Mouse (Mus musculus): ENCODE data around the gene Tmem234. TPM values are rescaled to one million over a fixed set of nuclear protein-coding genes. Genes with fewer than 3 reads are reported as not detected.

The Tmem234 gene
- polyA plus RNA-seq, 1 experiment from 2014 or later = 183 TPM

DNA sequence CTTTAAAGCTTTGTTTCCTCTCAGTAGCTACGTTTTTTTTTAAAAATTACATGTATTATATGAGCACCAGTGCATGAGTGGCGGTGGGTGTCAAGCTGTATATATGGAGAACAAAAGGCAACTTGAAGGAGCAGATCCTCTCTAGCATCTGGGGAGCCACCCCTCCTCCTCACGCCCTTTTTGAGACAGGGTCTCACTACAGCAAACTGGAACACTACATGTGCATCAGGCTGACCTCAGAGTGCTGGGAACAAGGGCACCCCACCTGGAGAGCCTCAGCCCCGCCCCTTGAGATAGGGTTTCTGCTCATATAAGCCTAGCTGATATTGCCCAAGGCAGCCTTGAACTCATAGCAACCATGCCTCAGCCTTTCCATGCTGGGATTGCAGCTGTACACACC lies 25.0 kb downstream of the Tmem234 start:
- H3K4me2 ChIP-seq = peak overlapping the region; percentile 80
- no peaks in the 10 kb centered on the region for H3K27me3 ChIP-seq
- H3K36me3 ChIP-seq = peaks cover 39% of the 10 kb centered on the region
- no peaks in the 10 kb centered on the region for H3K9me3 ChIP-seq
- 0 out of 2 replicates have a peak overlapping the region, but pooled peaks have one; percentile 86 for H3K9ac ChIP-seq
- ATAC-seq (ENCODE audit: low FRiP score, low read depth) = no peak
- no peak overlapping the region for H3K4me3 ChIP-seq
- WGBS = 45% methylated on average over 4 of the region's 4 CpGs
- H3K4me1 ChIP-seq (replicated peaks) = peaks cover 46% of the 10 kb centered on the region
- H3K27ac ChIP-seq (replicated peaks) = peak overlapping the region; percentile 97

DNA sequence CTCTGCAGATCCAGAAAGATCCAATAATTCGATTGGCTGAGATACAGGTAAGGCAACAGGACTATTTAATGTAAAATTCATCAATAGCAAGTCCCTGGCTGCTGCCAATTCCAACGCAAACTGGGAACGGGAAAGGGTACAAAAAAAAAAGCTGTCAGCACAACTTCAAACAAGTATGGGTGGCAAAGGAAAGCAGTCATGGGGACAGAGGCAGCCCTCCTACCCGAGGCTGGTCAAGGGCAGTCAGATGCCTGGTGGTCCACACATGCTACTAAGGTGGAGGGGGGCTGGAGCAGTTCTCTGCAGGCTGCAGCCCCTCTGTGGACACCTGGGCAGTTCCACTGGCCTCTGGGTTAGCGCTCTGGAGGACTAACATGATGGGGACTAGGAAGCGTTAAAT lies 25.6 kb downstream of the Tmem234 start:
- Histone ChIP-seq H3K27ac (replicated peaks) (peak overlapping the region; percentile 97), H3K9ac (no peak overlapping the region), H3K4me1 (replicated peaks) (peaks cover 44% of the 10 kb centered on the region), H3K9me3 (no peaks in the 10 kb centered on the region), H3K4me2 (no peak overlapping the region), H3K27me3 (no peaks in the 10 kb centered on the region), H3K36me3 (peaks cover 44% of the 10 kb centered on the region), H3K4me3 (no peak overlapping the region)
- WGBS = 79% methylated on average over 6 of the region's 6 CpGs
- ATAC-seq (ENCODE audit: low FRiP score, low read depth) = no peak

DNA sequence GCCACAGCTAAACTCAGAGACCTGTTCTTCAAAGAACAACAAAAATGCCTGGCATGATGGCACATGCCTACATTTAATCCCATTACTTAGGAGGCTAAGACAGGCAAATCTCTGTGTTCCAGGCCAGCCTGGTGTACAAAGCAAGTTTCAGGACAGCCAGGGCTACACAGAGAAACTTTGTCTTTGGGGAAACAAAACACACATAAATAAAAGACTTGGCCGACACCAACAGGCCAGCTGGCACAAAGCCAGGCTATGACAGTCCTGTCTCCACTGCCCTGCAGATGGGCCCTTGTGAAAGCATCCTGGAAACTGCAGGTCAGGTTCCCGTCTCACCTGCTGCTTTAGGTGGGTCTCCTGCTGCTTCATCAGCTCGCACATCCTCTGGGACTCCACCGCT lies 30.5 kb downstream of the Tmem234 start:
- Histone ChIP-seq H3K4me1 (replicated peaks) (peaks cover 6% of the 10 kb centered on the region; the same call in 1 of the 2 replicates), H3K9ac (no peak overlapping the region), H3K4me3 (no peak overlapping the region), H3K27ac (replicated peaks) (no peak overlapping the region), H3K36me3 (peaks cover 91% of the 10 kb centered on the region), H3K27me3 (no peaks in the 10 kb centered on the region), H3K4me2 (no peak overlapping the region), H3K9me3 (no peaks in the 10 kb centered on the region)
- WGBS = 63% methylated on average over 4 of the region's 4 CpGs
- no peak for ATAC-seq (ENCODE audit: low FRiP score, low read depth)

DNA sequence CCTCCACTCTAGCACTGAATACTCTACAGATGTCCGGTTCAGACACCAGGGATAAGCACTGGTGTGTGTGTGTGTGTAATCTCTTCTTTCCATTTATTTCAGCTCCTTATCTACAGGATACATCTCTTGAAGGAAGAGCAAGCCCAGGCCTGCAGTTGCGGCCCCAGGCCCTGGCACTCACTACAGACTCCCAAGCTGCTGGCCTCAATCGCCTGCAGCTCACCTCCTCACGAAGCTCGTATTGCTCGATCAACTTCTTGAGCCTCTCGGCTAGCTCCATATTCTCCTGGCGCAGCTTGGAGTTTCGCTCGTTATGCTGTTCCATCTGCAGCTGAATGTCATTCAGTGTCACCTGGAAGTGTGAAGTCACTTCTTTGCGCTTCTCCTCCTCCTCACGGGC lies 31.4 kb downstream of the Tmem234 start:
- Histone ChIP-seq H3K9me3 (no peaks in the 10 kb centered on the region), H3K4me2 (no peak overlapping the region), H3K9ac (no peak overlapping the region), H3K36me3 (peaks cover 93% of the 10 kb centered on the region), H3K27me3 (no peaks in the 10 kb centered on the region), H3K27ac (replicated peaks) (no peak overlapping the region), H3K4me3 (no peak overlapping the region), H3K4me1 (replicated peaks) (peaks cover 6% of the 10 kb centered on the region; the same call in 1 of the 2 replicates)
- 95% methylated on average over 12 of the region's 12 CpGs for WGBS
- ATAC-seq (ENCODE audit: low FRiP score, low read depth) = no peak

DNA sequence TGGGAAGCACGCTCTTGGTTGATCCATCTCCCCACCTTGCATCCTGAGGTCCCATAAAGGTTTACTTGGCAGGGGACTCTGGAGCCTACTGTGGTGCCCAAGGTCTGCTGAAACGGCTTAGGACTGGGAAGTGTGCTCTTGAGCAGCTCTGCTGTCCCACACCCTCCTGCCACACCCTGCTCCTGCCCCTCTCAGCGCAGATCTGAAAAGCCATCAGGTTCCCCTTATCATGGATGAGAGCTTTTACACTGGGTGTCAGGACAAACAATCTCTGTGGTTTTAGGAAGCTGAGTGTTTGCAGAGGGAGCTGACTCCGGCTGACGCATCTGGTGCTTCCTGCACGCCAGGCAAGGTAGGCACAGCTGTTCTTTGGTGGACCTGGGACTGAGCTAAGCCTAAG lies 33.4 kb downstream of the Tmem234 start:
- H3K9ac ChIP-seq = no peak overlapping the region
- H3K9me3 ChIP-seq = no peaks in the 10 kb centered on the region
- no peak overlapping the region for H3K27ac ChIP-seq (replicated peaks)
- WGBS = 95% methylated on average over 6 of the region's 6 CpGs
- peaks cover 81% of the 10 kb centered on the region for H3K36me3 ChIP-seq
- H3K4me3 ChIP-seq = no peak overlapping the region
- no peaks in the 10 kb centered on the region for H3K27me3 ChIP-seq
- H3K4me1 ChIP-seq (replicated peaks) = peaks cover 15% of the 10 kb centered on the region
- no peak for ATAC-seq (ENCODE audit: low FRiP score, low read depth)
- H3K4me2 ChIP-seq = no peak overlapping the region

DNA sequence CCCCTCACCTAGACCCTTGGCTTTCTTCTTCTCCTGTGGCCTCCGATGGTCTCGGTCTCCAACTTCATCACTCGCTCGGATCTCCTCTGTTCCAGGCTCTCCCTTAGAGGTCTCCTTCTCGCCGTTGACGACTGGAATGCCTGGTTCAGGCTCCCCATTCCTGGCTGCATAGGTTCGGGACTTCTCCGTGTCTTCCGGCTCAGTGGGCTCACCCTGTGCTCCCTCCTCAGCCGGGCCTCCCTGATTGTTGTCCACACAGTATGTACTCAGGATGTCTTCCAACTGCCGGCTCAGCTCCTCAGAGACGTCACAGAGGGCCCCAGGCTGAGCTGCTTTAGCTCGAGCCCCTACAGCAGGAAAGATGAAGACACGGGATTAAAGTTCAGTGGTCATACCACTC lies 38.8 kb downstream of the Tmem234 start:
- H3K27me3 ChIP-seq = no peaks in the 10 kb centered on the region
- H3K4me3 ChIP-seq = peak overlapping the region; percentile 78
- H3K36me3 ChIP-seq = peaks cover 32% of the 10 kb centered on the region
- 0 out of 2 replicates have a peak overlapping the region, but pooled peaks have one; percentile 59 for H3K9ac ChIP-seq
- H3K9me3 ChIP-seq = no peaks in the 10 kb centered on the region
- H3K27ac ChIP-seq (replicated peaks) = no peak overlapping the region
- WGBS = 81% methylated on average over 15 of the region's 15 CpGs
- H3K4me1 ChIP-seq (replicated peaks) = peaks cover 23% of the 10 kb centered on the region
- H3K4me2 ChIP-seq = peak overlapping the region; percentile 76
- ATAC-seq (ENCODE audit: low FRiP score, low read depth) = no peak

DNA sequence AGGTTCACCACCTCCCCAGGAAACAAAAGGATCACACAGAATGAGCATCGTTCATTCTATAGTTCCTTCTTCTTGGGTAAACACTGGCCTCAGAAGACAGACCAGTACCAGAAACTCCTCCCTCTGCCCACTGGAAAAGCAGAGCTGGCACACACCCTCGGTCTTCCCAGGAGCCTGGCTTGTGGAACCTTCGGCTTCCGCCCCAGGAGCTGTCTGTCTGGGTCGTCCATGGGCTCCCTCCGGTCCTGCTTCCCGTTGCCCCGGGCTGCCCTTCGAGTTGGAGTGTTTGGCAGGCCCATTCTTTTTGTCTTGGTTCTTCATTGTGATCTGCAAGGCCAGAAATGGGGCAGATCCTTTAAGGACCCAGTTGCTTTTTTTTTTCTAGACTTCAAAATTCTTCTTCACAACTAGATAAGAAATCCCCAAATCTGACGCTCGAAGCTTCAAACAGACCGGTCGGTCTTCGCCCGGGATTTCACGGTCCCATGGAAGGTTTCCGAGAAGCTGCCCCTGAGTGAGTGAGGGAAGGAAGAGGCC lies 39.7 kb downstream of the Tmem234 start:
- Histone ChIP-seq H3K9me3 (no peaks in the 10 kb centered on the region), H3K4me1 (replicated peaks) (peaks cover 23% of the 10 kb centered on the region), H3K4me3 (peak overlapping the region; percentile 78), H3K27me3 (no peaks in the 10 kb centered on the region), H3K9ac (peak overlapping the region; percentile 59), H3K36me3 (peaks cover 29% of the 10 kb centered on the region), H3K4me2 (peak overlapping the region; percentile 76), H3K27ac (replicated peaks) (peak overlapping the region; percentile 98)
- WGBS = 4% methylated on average over 17 of the region's 17 CpGs
- no peak for ATAC-seq (ENCODE audit: low FRiP score, low read depth)

DNA sequence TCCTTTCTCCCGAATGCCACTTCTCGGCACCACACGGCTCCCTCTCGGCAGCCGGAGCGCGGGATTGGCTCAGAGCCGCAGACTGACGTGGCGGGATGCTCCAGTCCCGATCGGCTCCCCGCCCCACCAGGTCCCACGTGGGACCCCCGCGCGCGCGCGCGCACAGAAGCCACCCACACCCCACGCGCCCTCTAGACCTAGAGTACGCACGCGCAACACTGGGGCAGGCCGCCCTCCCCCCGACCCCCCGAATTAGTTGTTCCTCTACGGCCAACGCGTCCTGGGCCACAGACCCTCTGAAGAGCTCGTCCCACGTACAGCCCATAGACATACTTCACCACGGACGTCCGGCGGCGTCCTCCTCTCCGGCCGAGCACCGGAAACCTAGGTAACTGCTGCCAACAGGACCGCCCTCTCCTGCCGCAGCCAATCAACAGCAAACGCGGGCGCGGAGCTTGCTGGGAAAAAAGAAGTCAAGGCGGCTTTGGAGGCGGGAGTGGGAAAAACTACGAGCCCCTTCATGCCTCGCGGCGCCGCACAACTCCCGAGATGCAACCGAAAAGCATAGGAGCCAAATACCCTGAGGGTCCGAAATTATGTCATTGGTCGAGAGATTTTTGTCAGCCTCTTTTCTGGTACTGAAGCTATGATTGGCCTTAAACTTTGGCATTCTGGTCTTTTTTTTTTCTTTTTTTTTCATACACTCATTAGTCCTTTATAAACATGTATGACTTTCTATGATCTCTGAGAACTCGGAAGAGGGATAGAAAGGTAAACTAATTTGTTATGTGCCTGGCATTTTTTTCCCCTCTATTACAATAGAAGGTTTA lies 40.4 kb downstream of the Tmem234 start, which contains the start of gene Txlna:
Gene Txlna, minus strand, starts transcription at position 428 of the 830 bp plus-strand sequence.
- Histone ChIP-seq H3K27me3 (no peaks in the 10 kb centered on the region), H3K9me3 (no peaks in the 10 kb centered on the region), H3K27ac (replicated peaks) (peak within 1 kb of the TSS; percentile 98), H3K4me1 (replicated peaks) (peaks cover 23% of the 10 kb centered on the region), H3K9ac (peak within 1 kb of the TSS; percentile 59), H3K36me3 (peaks cover 26% of the 10 kb centered on the region), H3K4me2 (peak within 1 kb of the TSS; percentile 76), H3K4me3 (peak within 1 kb of the TSS; percentile 78)
- peak; percentile 97 for ATAC-seq (ENCODE audit: low FRiP score, low read depth)
- under 1% methylated on average over 59 of the region's 60 CpGs for WGBS

DNA sequence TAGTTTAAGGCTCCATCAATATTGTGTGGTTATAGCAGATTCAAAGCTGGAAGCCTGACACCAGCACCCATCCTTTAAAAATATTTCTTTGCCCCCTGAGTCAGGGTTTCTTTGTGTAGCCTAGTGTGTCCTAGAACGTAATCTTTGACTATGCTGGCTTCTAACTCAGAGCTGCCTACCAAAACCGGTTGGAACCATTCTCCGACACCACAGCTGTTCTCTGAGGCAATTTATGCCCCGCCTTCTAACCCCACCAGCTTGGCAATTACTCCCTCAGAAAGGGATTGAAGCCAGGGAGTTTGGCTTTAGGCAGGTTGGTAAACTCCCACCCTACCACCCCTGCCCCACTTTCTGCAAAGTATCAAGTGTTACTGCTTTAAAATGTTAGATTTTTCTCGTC lies 41.3 kb downstream of the Tmem234 start:
- H3K9me3 ChIP-seq = no peaks in the 10 kb centered on the region
- no peak overlapping the region for H3K4me3 ChIP-seq
- H3K27ac ChIP-seq (replicated peaks) = no peak overlapping the region
- peaks cover 23% of the 10 kb centered on the region for H3K4me1 ChIP-seq (replicated peaks)
- H3K9ac ChIP-seq = no peak overlapping the region
- H3K36me3 ChIP-seq = peaks cover 26% of the 10 kb centered on the region
- H3K4me2 ChIP-seq = peak overlapping the region; percentile 76
- H3K27me3 ChIP-seq = no peaks in the 10 kb centered on the region
- 56% methylated on average over 5 of the region's 5 CpGs for WGBS
- ATAC-seq (ENCODE audit: low FRiP score, low read depth) = no peak

DNA sequence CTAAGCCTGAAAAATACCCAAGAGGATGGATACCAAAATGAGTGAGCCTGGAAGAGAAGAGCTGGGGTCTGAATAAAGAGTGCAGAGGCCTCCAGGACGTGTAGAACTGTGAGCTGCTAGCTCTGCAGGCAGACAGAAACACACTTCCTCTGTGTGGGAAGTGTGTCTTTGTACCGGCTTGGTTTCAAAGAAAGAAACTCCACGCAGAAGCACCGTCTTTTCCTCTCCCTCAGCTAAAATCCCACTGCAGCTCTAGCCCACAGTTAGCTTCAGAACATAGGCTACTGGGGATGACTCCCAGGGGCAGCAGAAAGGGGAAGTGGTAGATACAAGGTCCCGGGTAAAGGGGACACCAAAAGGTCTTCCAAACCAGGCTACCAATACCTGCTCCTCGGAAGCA lies 44.7 kb downstream of the Tmem234 start:
- H3K4me1 ChIP-seq (replicated peaks) = peaks cover 3% of the 10 kb centered on the region; the same call in 1 of the 2 replicates
- no peaks in the 10 kb centered on the region for H3K9me3 ChIP-seq
- no peak overlapping the region for H3K4me2 ChIP-seq
- no peak for ATAC-seq (ENCODE audit: low FRiP score, low read depth)
- no peak overlapping the region for H3K27ac ChIP-seq (replicated peaks)
- 93% methylated on average over 6 of the region's 6 CpGs for WGBS
- H3K27me3 ChIP-seq = no peaks in the 10 kb centered on the region
- no peak overlapping the region for H3K9ac ChIP-seq
- peaks cover 52% of the 10 kb centered on the region for H3K36me3 ChIP-seq
- no peak overlapping the region for H3K4me3 ChIP-seq

DNA sequence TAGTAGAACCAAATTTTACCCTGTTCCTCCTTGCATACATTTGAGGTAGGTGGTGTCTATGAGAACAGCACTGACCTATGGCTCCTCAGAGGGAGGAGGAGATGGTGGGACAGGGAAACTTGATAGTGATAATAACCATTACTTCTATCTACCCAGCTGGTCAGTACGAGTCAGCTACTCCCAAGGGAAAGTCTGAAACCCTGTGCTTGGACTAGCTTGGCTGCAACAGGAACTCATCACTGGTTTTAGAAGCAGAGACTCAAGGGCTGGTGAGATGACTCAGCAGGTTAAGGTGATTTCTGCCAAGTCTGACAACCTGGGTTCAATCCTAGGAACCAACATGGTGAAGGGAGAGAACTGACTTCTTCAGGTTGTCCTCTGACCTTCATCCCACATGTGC lies 48.2 kb downstream of the Tmem234 start:
- Histone ChIP-seq H3K9ac (no peak overlapping the region), H3K27me3 (no peaks in the 10 kb centered on the region), H3K4me1 (replicated peaks) (no peaks in the 10 kb centered on the region), H3K4me2 (no peak overlapping the region), H3K9me3 (no peaks in the 10 kb centered on the region), H3K27ac (replicated peaks) (no peak overlapping the region), H3K4me3 (no peak overlapping the region), H3K36me3 (peaks cover 80% of the 10 kb centered on the region)
- WGBS = 90% methylated on average over 1 of the region's 1 CpGs
- no peak for ATAC-seq (ENCODE audit: low FRiP score, low read depth)

DNA sequence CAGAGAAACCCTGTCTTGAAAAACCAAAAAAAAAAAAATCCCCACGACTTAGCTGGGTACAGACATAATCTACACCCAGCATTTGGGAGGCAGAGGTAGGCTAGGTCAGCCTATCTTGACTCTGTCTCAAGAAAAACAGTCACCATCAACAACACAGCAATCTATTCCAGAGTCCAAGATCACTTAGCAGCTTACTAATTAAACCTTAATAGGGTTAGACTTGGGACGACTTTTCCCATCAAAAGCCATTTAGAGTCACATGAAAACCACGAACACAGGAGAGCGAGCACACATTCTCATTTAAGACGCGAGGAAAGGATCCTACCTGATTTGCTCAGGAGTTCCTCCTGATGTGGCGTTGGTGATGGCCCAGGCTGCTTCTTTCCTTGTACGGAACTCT lies 49.9 kb downstream of the Tmem234 start:
- no peaks in the 10 kb centered on the region for H3K27me3 ChIP-seq
- no peak for ATAC-seq (ENCODE audit: low FRiP score, low read depth)
- 94% methylated on average over 8 of the region's 8 CpGs for WGBS
- no peak overlapping the region for H3K4me2 ChIP-seq
- H3K9me3 ChIP-seq = no peaks in the 10 kb centered on the region
- no peaks in the 10 kb centered on the region for H3K4me1 ChIP-seq (replicated peaks)
- H3K27ac ChIP-seq (replicated peaks) = no peak overlapping the region
- no peak overlapping the region for H3K9ac ChIP-seq
- no peak overlapping the region for H3K4me3 ChIP-seq
- peaks cover 88% of the 10 kb centered on the region for H3K36me3 ChIP-seq
